Mouse (Mus musculus) embryo, embryonic 10 days (tissue): Measurements from ENCODE around the gene Adra2a.

Source experiments
- DNase-seq: peaks from one replicate; pipeline ENCODE4 v3.0.0-alpha.2; 2015; ENCODE audit warnings: low spot score

Adra2a gene

DNA sequence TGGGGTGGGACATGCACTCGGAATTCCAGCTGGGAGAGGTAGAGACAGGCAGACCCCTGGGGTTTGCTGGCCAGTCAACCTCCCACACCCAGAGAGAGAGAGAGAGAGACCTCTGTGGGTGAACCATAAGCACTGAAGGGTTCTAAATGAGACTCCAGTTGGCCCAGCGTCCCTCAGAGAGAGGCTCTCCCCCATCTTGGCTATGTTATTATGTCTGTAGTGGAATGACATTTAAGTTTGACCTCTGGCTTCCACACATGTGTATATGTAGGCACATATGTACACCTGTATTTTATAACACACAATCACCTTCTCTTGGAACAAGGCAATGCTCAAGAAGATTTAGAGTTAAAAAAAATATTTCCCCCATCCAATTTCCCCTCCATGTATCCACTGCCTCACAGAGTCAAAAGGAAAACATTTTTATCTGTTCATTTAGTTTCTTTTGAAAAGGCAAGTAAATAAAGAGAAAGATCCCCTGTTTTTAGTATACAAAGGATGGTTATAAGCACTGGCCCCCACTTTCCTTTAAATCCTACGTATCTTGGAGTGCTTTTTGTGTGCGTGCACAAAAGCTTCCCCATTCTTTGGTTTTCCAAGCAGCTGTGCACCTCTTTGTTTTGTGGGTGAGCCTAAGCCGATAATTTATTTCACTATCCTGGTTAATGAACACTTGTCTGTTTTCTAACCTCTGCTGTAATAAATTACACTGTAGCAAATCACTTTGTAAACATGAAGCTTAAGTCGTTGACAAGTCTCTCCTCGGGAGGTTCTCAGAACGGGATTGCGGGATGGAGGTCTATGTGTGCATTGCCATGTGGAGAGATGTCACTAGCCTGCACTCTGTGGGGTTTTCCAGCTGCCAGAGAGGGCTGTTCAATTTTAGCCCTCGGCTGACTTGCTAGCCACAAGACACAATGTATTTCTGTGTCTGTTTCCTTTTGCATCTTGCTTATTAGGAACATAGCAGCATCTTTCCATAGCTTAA is 32.7 kb downstream of the Adra2a start:
- no peak for DNase-seq

DNA sequence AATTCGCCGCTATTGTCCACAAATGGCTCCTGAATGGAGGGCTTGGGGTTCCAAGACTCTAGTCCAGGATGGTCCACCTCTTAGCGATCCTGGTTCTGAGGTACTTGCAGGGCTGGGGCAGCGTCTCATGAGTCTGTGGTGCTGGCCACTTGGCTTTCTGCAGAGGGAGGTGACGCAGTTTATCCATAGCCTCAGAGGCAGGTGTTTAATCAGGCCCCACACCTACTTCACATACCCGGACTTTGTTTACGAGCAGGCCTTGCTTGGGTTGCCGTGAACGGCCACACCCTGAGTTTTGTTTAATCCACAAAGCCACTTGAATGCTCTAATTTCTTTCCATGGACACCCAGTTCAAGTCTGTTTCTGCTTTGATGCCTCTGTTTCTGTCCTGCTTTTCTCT is 37.4 kb downstream of the Adra2a start:
- DNase-seq: no peak

GRCm38 (mm10) chr19:54081716-54082165 is 37.8 kb downstream of the Adra2a start:
- no peak for DNase-seq

GRCm38 (mm10) chr19:54087319-54087718 is 43.4 kb downstream of the Adra2a start:
- peak; percentile 12 for DNase-seq

DNA sequence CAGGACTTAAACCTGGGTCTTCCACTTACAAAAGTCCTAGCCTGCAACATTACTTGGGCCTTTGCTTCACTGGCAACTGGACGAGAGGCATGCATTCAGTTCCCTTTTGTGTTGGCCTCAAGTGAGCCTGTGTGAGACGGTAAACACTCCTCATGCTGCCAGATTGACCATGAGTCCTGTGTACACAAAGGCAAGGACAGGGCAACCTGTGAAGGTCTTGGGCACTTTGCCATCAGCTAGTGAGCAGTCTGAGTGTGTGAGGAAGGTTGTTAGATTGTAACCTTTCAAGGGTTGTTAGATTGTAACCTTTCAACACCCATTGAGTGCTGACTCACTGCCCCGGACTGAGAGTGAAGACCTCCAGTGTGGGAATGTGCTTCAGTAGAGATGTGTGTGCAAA is 49.6 kb downstream of the Adra2a start:
- no peak for DNase-seq

DNA sequence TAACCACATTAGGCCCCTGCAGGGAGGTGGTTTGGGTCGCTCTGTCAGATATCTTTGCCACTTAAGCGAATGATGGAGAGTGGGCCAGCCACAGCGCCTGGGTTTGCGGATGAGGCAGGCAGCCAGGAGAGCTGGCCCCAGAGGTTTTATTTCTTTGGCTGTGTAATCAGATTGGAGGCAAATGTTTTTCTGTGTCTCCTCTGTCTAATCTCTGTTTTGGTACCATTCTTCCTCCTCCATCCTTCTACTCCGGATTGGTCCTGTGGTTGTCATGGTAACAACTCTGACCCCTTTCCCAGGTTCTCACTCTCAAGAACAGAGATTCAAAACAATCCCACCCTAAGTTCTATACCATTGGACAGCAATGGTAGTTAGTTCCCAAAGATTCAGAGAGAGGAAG is 51.8 kb downstream of the Adra2a start:
- no peak for DNase-seq

- no peak for DNase-seq
Measured at GRCm38 (mm10) chr19:54098367-54098766, 54.4 kb downstream of the Adra2a start.
